Mouse (Mus musculus): ENCODE results near the gene Vav2. TPM values are rescaled to one million over a fixed set of nuclear protein-coding genes. Genes with fewer than 3 reads are reported as not detected.

The Vav2 gene
- total RNA-seq, 1 experiment, result 17.4 TPM

GRCm38 (mm10) chr2:27428071-27428470 lies 1.2 kb upstream of the Vav2 start:
- Histone ChIP-seq H3K4me3 (ENCODE audit: insufficient read depth in 1 of 2, low read depth in 1 of 2, low read length in 2 of 2, poor library complexity in 1 of 2, severe bottlenecking in 1 of 2) (no peak overlapping the region), H3K4me1 (ENCODE audit: control insufficient read depth in 2 of 2, insufficient read depth in 2 of 2, low read length in 2 of 2, poor library complexity in 1 of 2) (peaks cover 0 to 11% of the 10 kb centered on the region in 2 experiments; a peak in 2 of 4 replicates), H3K27ac (ENCODE audit: insufficient read depth, low read depth, low read length, poor library complexity, severe bottlenecking) (no peak overlapping the region), H3K36me3 (ENCODE audit: control insufficient read depth, insufficient read depth, low read length, poor library complexity, severe bottlenecking) (no peaks in the 10 kb centered on the region), H3K9ac (ENCODE audit: insufficient read depth, low read depth, low read length, poor library complexity, severe bottlenecking) (no peak overlapping the region), H3K9me3 (ENCODE audit: control insufficient read depth, insufficient read depth, low read depth, low read length) (no peaks in the 10 kb centered on the region)
- DNase-seq (ENCODE audit: low read depth, low spot score), result peak; percentile 88
- in situ Hi-C loops (cut with MboI; ENCODE audit: low sequenced_read_pairs in 2 of 2, unreplicated experiment in 2 of 2), result loop anchor here (5.0 to 10.0 kb wide), 2 partner anchors 141 to 143 kb away; no protein-coding TSS in a partner anchor
- TF ChIP-seq ZNF384 (IDR thresholded peaks at IDR 0.05; ENCODE audit: low read depth, low read length) (no peak), HCFC1 (IDR thresholded peaks at IDR 0.05; ENCODE audit: borderline replicate concordance, insufficient read depth, low read length) (no peak), ZC3H11A (IDR thresholded peaks at IDR 0.05; ENCODE audit: borderline replicate concordance, low read depth, low read length) (peak; percentile 99), CHD2 (IDR thresholded peaks at IDR 0.05; ENCODE audit: low read depth, low read length) (0 out of 2 replicates have a peak, but pooled peaks have one; percentile 16)

DNA sequence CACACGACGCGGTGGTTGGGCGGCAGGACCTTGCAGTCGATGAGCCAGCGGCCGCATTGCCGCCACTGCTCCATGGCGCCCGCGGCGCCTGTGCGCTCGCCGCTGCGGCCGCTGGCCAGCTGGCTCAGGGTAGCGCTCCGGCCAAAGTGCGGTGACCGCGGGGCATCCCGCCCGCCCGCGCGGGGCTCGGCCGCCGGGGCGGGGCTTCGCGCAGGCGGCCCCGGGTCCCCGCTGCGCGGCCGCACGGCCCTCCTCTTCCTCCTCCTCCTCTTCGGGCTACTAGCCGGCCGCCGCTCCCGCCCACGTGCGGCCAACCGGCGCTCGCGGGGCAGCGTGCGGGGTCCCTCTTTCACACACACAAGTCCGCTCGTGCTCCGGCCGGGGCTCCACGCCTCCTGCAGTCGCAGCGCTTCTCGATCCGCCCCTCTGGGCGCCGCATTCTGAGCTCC lies 403 bp downstream of the Vav2 start:
- peak overlapping the region; percentile 90 to 91 for H3K4me3 ChIP-seq (ENCODE audit: insufficient read depth in 1 of 2, low read depth in 1 of 2, low read length in 2 of 2, poor library complexity in 1 of 2, severe bottlenecking in 1 of 2)
- no peak for TF ChIP-seq ZNF384 (IDR thresholded peaks at IDR 0.05; ENCODE audit: low read depth, low read length)
- TF ChIP-seq MAFK (IDR thresholded peaks at IDR 0.05; ENCODE audit: insufficient read depth, low read depth, low read length), result no peak
- TF ChIP-seq HCFC1 (IDR thresholded peaks at IDR 0.05; ENCODE audit: borderline replicate concordance, insufficient read depth, low read length), result no peak
- no peak for TF ChIP-seq CHD2 (IDR thresholded peaks at IDR 0.05; ENCODE audit: low read depth, low read length)
- no peak for TF ChIP-seq ZC3H11A (IDR thresholded peaks at IDR 0.05; ENCODE audit: borderline replicate concordance, low read depth, low read length)
- peak overlapping the region; percentile 79 for H3K9ac ChIP-seq (ENCODE audit: insufficient read depth, low read depth, low read length, poor library complexity, severe bottlenecking)
- peaks cover 0 to 14% of the 10 kb centered on the region in 2 experiments; a peak in 2 of 4 replicates for H3K4me1 ChIP-seq (ENCODE audit: control insufficient read depth in 2 of 2, insufficient read depth in 2 of 2, low read length in 2 of 2, poor library complexity in 1 of 2)
- H3K36me3 ChIP-seq (ENCODE audit: control insufficient read depth, insufficient read depth, low read length, poor library complexity, severe bottlenecking), result no peaks in the 10 kb centered on the region
- DNase-seq (ENCODE audit: low read depth, low spot score), result no peak
- no peaks in the 10 kb centered on the region for H3K9me3 ChIP-seq (ENCODE audit: control insufficient read depth, insufficient read depth, low read depth, low read length)
- no peak overlapping the region for H3K27ac ChIP-seq (ENCODE audit: insufficient read depth, low read depth, low read length, poor library complexity, severe bottlenecking)
- in situ Hi-C loops (cut with MboI; ENCODE audit: low sequenced_read_pairs in 2 of 2, unreplicated experiment in 2 of 2), result loop anchor here (5.0 to 10.0 kb wide), 2 partner anchors 139 to 142 kb away; no protein-coding TSS in a partner anchor

DNA sequence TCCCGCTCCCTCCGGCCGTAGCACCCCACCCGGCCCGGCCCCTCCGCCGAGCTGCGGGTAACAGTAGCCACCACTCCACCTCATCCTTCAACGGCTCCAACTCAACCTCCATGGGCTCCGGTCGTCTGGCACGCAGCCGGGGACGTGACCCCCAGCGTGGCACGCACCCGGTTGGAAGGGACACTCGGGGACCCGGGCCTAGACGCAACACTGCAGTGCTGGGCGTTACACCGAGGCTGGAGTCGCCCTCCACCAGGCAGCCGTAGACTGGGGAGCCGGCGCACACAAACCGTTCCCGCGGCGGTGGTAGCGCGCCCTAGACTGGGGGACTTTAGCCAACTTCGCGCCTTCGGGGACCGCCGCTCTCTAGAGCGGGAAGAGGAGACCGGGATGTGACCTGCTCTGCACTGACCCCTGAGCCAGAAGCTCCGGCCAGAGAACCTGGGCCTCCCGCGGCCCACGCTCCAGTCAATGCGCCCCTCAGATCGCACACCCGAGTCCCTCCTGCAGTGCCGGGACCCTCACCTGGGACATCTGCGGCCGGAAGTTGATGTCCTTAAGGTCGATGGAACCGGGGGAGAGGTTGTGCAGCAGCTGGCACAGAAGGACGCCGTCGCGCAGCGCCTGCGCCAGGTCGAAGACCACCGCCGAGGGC lies 955 bp downstream of the Vav2 start:
- in situ Hi-C loops (cut with MboI; ENCODE audit: low sequenced_read_pairs in 2 of 2, unreplicated experiment in 2 of 2), result loop anchor here (5.0 to 10.0 kb wide), 2 partner anchors 139 to 141 kb away; no protein-coding TSS in a partner anchor
- peak overlapping the region; percentile 79 for H3K9ac ChIP-seq (ENCODE audit: insufficient read depth, low read depth, low read length, poor library complexity, severe bottlenecking)
- H3K4me3 ChIP-seq (ENCODE audit: insufficient read depth in 1 of 2, low read depth in 1 of 2, low read length in 2 of 2, poor library complexity in 1 of 2, severe bottlenecking in 1 of 2), result peak overlapping the region; percentile 90 to 91
- H3K27ac ChIP-seq (ENCODE audit: insufficient read depth, low read depth, low read length, poor library complexity, severe bottlenecking), result no peak overlapping the region
- no peaks in the 10 kb centered on the region for H3K9me3 ChIP-seq (ENCODE audit: control insufficient read depth, insufficient read depth, low read depth, low read length)
- H3K4me1 ChIP-seq (ENCODE audit: control insufficient read depth in 2 of 2, insufficient read depth in 2 of 2, low read length in 2 of 2, poor library complexity in 1 of 2), result peaks cover 0 to 13% of the 10 kb centered on the region in 2 experiments; a peak in 2 of 4 replicates
- DNase-seq (ENCODE audit: low read depth, low spot score), result no peak
- no peaks in the 10 kb centered on the region for H3K36me3 ChIP-seq (ENCODE audit: control insufficient read depth, insufficient read depth, low read length, poor library complexity, severe bottlenecking)
- TF ChIP-seq HCFC1 (IDR thresholded peaks at IDR 0.05; ENCODE audit: borderline replicate concordance, insufficient read depth, low read length), result no peak
- TF ChIP-seq CHD2 (IDR thresholded peaks at IDR 0.05; ENCODE audit: low read depth, low read length), result no peak
- no peak for TF ChIP-seq MAFK (IDR thresholded peaks at IDR 0.05; ENCODE audit: insufficient read depth, low read depth, low read length)
- TF ChIP-seq ZC3H11A (IDR thresholded peaks at IDR 0.05; ENCODE audit: borderline replicate concordance, low read depth, low read length), result no peak
- no peak for TF ChIP-seq ZNF384 (IDR thresholded peaks at IDR 0.05; ENCODE audit: low read depth, low read length)

GRCm38 (mm10) chr2:27425161-27425611 lies 1.6 kb downstream of the Vav2 start:
- peaks cover 0 to 14% of the 10 kb centered on the region in 2 experiments; a peak in 2 of 4 replicates for H3K4me1 ChIP-seq (ENCODE audit: control insufficient read depth in 2 of 2, insufficient read depth in 2 of 2, low read length in 2 of 2, poor library complexity in 1 of 2)
- no peak overlapping the region for H3K27ac ChIP-seq (ENCODE audit: insufficient read depth, low read depth, low read length, poor library complexity, severe bottlenecking)
- H3K4me3 ChIP-seq (ENCODE audit: insufficient read depth in 1 of 2, low read depth in 1 of 2, low read length in 2 of 2, poor library complexity in 1 of 2, severe bottlenecking in 1 of 2), result peak overlapping the region; percentile 90 to 91
- DNase-seq (ENCODE audit: low read depth, low spot score), result no peak
- no peak for TF ChIP-seq HCFC1 (IDR thresholded peaks at IDR 0.05; ENCODE audit: borderline replicate concordance, insufficient read depth, low read length)
- peak overlapping the region; percentile 79 for H3K9ac ChIP-seq (ENCODE audit: insufficient read depth, low read depth, low read length, poor library complexity, severe bottlenecking)
- H3K36me3 ChIP-seq (ENCODE audit: control insufficient read depth, insufficient read depth, low read length, poor library complexity, severe bottlenecking), result no peaks in the 10 kb centered on the region
- H3K9me3 ChIP-seq (ENCODE audit: control insufficient read depth, insufficient read depth, low read depth, low read length), result no peaks in the 10 kb centered on the region
- in situ Hi-C loops (cut with MboI; ENCODE audit: low sequenced_read_pairs in 2 of 2, unreplicated experiment in 2 of 2), result loop anchor here (5.0 to 10.0 kb wide), 2 partner anchors 138 to 140 kb away; no protein-coding TSS in a partner anchor

Measured in ES-E14 (cell line).